Mouse (Mus musculus): Measurements from ENCODE around the gene Snd1.
A peak's percentile ranks its signal among the peaks of the same experiment; 100 is the strongest.

- TF ChIP-seq CTCF (conservative IDR thresholded peaks at IDR 0.05; ENCODE audit: low read length) (no peak), NANOG (IDR thresholded peaks at IDR 0.05; ENCODE audit: borderline replicate concordance, low read length) (peak; percentile 28; the same call in 1 of the 2 replicates), POU5F1 (IDR thresholded peaks at IDR 0.05; ENCODE audit: borderline replicate concordance, low read length) (no peak)
Observed at GRCm38 (mm10) chr6:28550255-28551004, 75.5 kb downstream of the Snd1 start.

Measured in E14TG2a.4 (cell line).